Comparison of ENCODE assay signal across 22 mouse cellular contexts in genomic region chr17:28895217-28895875, GRCm38 (mm10). TPM values are rescaled to one million over a fixed set of nuclear protein-coding genes. Genes with fewer than 3 reads are reported as not detected.
"Had no signal": no experiment of that assay in that cellular context is flagged by ENCODE, and none has a peak within 500 bp of the region (broad histone marks: within the 10 kb centered on the region; RNA-seq: fewer than 3 reads in every experiment).

No protein-coding gene starts in this region.

- H3K9me3 ChIP-seq: kidney, embryonic 15.5 days; limb, embryonic 15.5 days; liver, embryonic 12.5 days; midbrain, embryonic 15.5 days; neural tube, embryonic 12.5 days; stomach, embryonic 15.5 days had no signal

- H3K27me3 ChIP-seq: kidney, embryonic 15.5 days; limb, embryonic 15.5 days; liver, embryonic 12.5 days; midbrain, embryonic 15.5 days; neural tube, embryonic 12.5 days; stomach, embryonic 15.5 days had no signal

- H3K4me1 ChIP-seq: kidney, embryonic 15.5 days; neural tube, embryonic 12.5 days; stomach, embryonic 15.5 days had no signal

- H3K4me3 ChIP-seq: kidney, embryonic 15.5 days; left cerebral cortex, adult 2 months; limb, embryonic 15.5 days; liver, embryonic 12.5 days; midbrain, embryonic 15.5 days; neural tube, embryonic 12.5 days; stomach, embryonic 15.5 days had no signal

- H3K4me2 ChIP-seq: kidney, embryonic 15.5 days; limb, embryonic 15.5 days; liver, embryonic 12.5 days; lung, embryonic 14.5 days; midbrain, embryonic 11.5 days; midbrain, embryonic 15.5 days; neural tube, embryonic 12.5 days; stomach, embryonic 15.5 days had no signal

- DNase-seq: kidney, postnatal 14 days; lung, embryonic 14.5 days; lung, postnatal 10 days; retina, postnatal 1 day; right cerebral cortex, postnatal 4 days; thymus, postnatal 4 days had no signal

- ATAC-seq: liver, embryonic 12.5 days; midbrain, embryonic 15.5 days had no signal

- H3K9ac ChIP-seq: kidney, embryonic 15.5 days; limb, embryonic 15.5 days; liver, embryonic 12.5 days; lung, embryonic 14.5 days; midbrain, embryonic 15.5 days; neural tube, embryonic 12.5 days; stomach, embryonic 15.5 days had no signal

- H3K27ac ChIP-seq: kidney, embryonic 15.5 days; left cerebral cortex, adult 2 months; limb, embryonic 15.5 days; liver, embryonic 12.5 days; midbrain, embryonic 15.5 days; neural tube, embryonic 12.5 days; stomach, embryonic 15.5 days had no signal

- H3K36me3 ChIP-seq: kidney, embryonic 15.5 days; limb, embryonic 15.5 days; liver, embryonic 12.5 days; midbrain, embryonic 15.5 days; neural tube, embryonic 12.5 days; stomach, embryonic 15.5 days had no signal

RNA-seq across cellular contexts. Expression of gene 4930539E08Rik, which starts 19.8 kb away (rescaled TPM):
- polyA plus RNA-seq: liver, embryonic 16.5 days; midbrain, embryonic 11.5 days had no signal

RNA-seq across cellular contexts. Expression of gene Pnpla1, which starts 37.1 kb away (rescaled TPM):
- total RNA-seq: monocyte, adult 5-6 weeks; neutrophil, adult 5-6 weeks had no signal
- polyA plus RNA-seq: limb, embryonic 11.5 days; liver, embryonic 12.5 days; macrophage; midbrain, embryonic 11.5 days; neural tube, embryonic 12.5 days; spleen, adult 2 months had no signal

RNA-seq across cellular contexts. Expression of gene Pxt1, which starts 48.3 kb away (rescaled TPM):
- total RNA-seq: layer of hippocampus, postnatal 25 days; left cerebral cortex, adult 2 months; left cerebral cortex, postnatal 25 days; monocyte, adult 5-6 weeks; neutrophil, adult 5-6 weeks had no signal
- polyA plus RNA-seq: limb, embryonic 11.5 days; limb, embryonic 15.5 days; macrophage; midbrain, embryonic 11.5 days; neural tube, embryonic 12.5 days; stomach, embryonic 15.5 days had no signal
